Mouse (Mus musculus): Measurements from ENCODE around the gene Ccnk.

Ccnk gene

GRCm38 (mm10) chr12:108221712-108222111 is 42.3 kb downstream of the Ccnk start:
- CTCF ChIA-PET, result no interaction called here

- CTCF ChIA-PET, result no interaction called here
These were observed 44.0 kb downstream of the Ccnk start for GRCm38 (mm10) chr12:108223357-108223756.

- CTCF ChIA-PET, result no interaction called here
These were observed 46.4 kb downstream of the Ccnk start for GRCm38 (mm10) chr12:108225781-108226180.

- CTCF ChIA-PET, result no interaction called here
These were observed 46.8 kb downstream of the Ccnk start for GRCm38 (mm10) chr12:108226216-108226615.

- CTCF ChIA-PET, result no interaction called here
These were observed 47.6 kb downstream of the Ccnk start for GRCm38 (mm10) chr12:108226941-108227340.

- CTCF ChIA-PET, result no interaction called here
These were observed 48.1 kb downstream of the Ccnk start for GRCm38 (mm10) chr12:108227527-108227926.

GRCm38 (mm10) chr12:108230077-108230476 is 50.7 kb downstream of the Ccnk start:
- CTCF ChIA-PET, result no interaction called here

GRCm38 (mm10) chr12:108230821-108231794 is 51.7 kb downstream of the Ccnk start:
- CTCF ChIA-PET, result no interaction called here

GRCm38 (mm10) chr12:108231901-108232300 is 52.5 kb downstream of the Ccnk start:
- CTCF ChIA-PET, result no interaction called here

- CTCF ChIA-PET, result no interaction called here
These were observed 54.4 kb downstream of the Ccnk start for GRCm38 (mm10) chr12:108233736-108234135.

- CTCF ChIA-PET, result no interaction called here
These were observed 55.6 kb downstream of the Ccnk start for GRCm38 (mm10) chr12:108234832-108235602.

GRCm38 (mm10) chr12:108235976-108236555 is 56.7 kb downstream of the Ccnk start:
- CTCF ChIA-PET, result no interaction called here

- CTCF ChIA-PET, result no interaction called here
These were observed 58.1 kb downstream of the Ccnk start for GRCm38 (mm10) chr12:108237300-108238006.

- CTCF ChIA-PET, result no interaction called here
These were observed 59.1 kb downstream of the Ccnk start for GRCm38 (mm10) chr12:108238395-108239035.

- CTCF ChIA-PET, result no interaction called here
These were observed 60.1 kb downstream of the Ccnk start for GRCm38 (mm10) chr12:108239441-108239840.

- CTCF ChIA-PET, result no interaction called here
These were observed 61.1 kb downstream of the Ccnk start for GRCm38 (mm10) chr12:108240401-108240890.

GRCm38 (mm10) chr12:108240953-108241588 is 61.7 kb downstream of the Ccnk start:
- CTCF ChIA-PET, result no interaction called here

GRCm38 (mm10) chr12:108241626-108242025 is 62.2 kb downstream of the Ccnk start:
- CTCF ChIA-PET, result no interaction called here

GRCm38 (mm10) chr12:108242243-108242745 is 62.9 kb downstream of the Ccnk start:
- CTCF ChIA-PET, result no interaction called here

- CTCF ChIA-PET, result no interaction called here
These were observed 65.4 kb downstream of the Ccnk start for GRCm38 (mm10) chr12:108244778-108245177.

GRCm38 (mm10) chr12:108245579-108245978 is 66.2 kb downstream of the Ccnk start:
- CTCF ChIA-PET, result no interaction called here
